Mouse (Mus musculus): Measurements from ENCODE around the gene Tbl1xr1. TPM values are rescaled to one million over a fixed set of nuclear protein-coding genes. Genes with fewer than 3 reads are reported as not detected.
A peak's percentile ranks its signal among the peaks of the same experiment; 100 is the strongest.

Gene Tbl1xr1
- total RNA-seq, 2 experiments from 2014 or later, result 96.8 to 119 TPM

- intact Hi-C loops (cut with DNase I), result no loop called here
- DNase-seq (ENCODE audit: extremely low spot score in 1 of 2, low spot score in 2 of 2), result no peak
Measured at GRCm38 (mm10) chr3:22082823-22083222, 6.4 kb downstream of the Tbl1xr1 start.

- intact Hi-C loops (cut with DNase I), result no loop called here
- DNase-seq (ENCODE audit: extremely low spot score in 1 of 2, low spot score in 2 of 2), result no peak
Measured at GRCm38 (mm10) chr3:22084222-22084996, 8.0 kb downstream of the Tbl1xr1 start.

- no peak for DNase-seq (ENCODE audit: extremely low spot score in 1 of 2, low spot score in 2 of 2)
- intact Hi-C loops (cut with DNase I), result no loop called here
Measured at GRCm38 (mm10) chr3:22089825-22090224, 13.4 kb downstream of the Tbl1xr1 start.

- intact Hi-C loops (cut with DNase I), result no loop called here
- no peak for DNase-seq (ENCODE audit: extremely low spot score in 1 of 2, low spot score in 2 of 2)
Measured at GRCm38 (mm10) chr3:22090431-22091265, 14.2 kb downstream of the Tbl1xr1 start.

- intact Hi-C loops (cut with DNase I), result no loop called here
Measured at GRCm38 (mm10) chr3:22091266-22091550, 14.8 kb downstream of the Tbl1xr1 start.

GRCm38 (mm10) chr3:22091681-22092080 is 15.2 kb downstream of the Tbl1xr1 start:
- intact Hi-C loops (cut with DNase I), result no loop called here

More at GRCm38 (mm10) chr3:22091266-22091550, 14.8 kb downstream of the Tbl1xr1 start:
- DNase-seq (ENCODE audit: extremely low spot score in 1 of 2, low spot score in 2 of 2), result no peak

GRCm38 (mm10) chr3:22092784-22093183 is 16.3 kb downstream of the Tbl1xr1 start:
- intact Hi-C loops (cut with DNase I), result no loop called here
- no peak for DNase-seq (ENCODE audit: extremely low spot score in 1 of 2, low spot score in 2 of 2)

More at GRCm38 (mm10) chr3:22091681-22092080, 15.2 kb downstream of the Tbl1xr1 start:
- DNase-seq (ENCODE audit: extremely low spot score in 1 of 2, low spot score in 2 of 2), result no peak

- no peak for DNase-seq (ENCODE audit: extremely low spot score in 1 of 2, low spot score in 2 of 2)
- intact Hi-C loops (cut with DNase I), result no loop called here
Measured at GRCm38 (mm10) chr3:22103986-22104515, 27.6 kb downstream of the Tbl1xr1 start.

GRCm38 (mm10) chr3:22105471-22105870 is 29.0 kb downstream of the Tbl1xr1 start:
- intact Hi-C loops (cut with DNase I), result no loop called here
- no peak for DNase-seq (ENCODE audit: extremely low spot score in 1 of 2, low spot score in 2 of 2)

- no peak for DNase-seq (ENCODE audit: extremely low spot score in 1 of 2, low spot score in 2 of 2)
- intact Hi-C loops (cut with DNase I), result no loop called here
Measured at GRCm38 (mm10) chr3:22108013-22108412, 31.6 kb downstream of the Tbl1xr1 start.

GRCm38 (mm10) chr3:22109651-22110050 is 33.2 kb downstream of the Tbl1xr1 start:
- no peak for DNase-seq (ENCODE audit: extremely low spot score in 1 of 2, low spot score in 2 of 2)
- intact Hi-C loops (cut with DNase I), result no loop called here

- intact Hi-C loops (cut with DNase I), result no loop called here
- no peak for DNase-seq (ENCODE audit: extremely low spot score in 1 of 2, low spot score in 2 of 2)
Measured at GRCm38 (mm10) chr3:22113773-22114172, 37.3 kb downstream of the Tbl1xr1 start.

- DNase-seq (ENCODE audit: extremely low spot score in 1 of 2, low spot score in 2 of 2), result no peak
- intact Hi-C loops (cut with DNase I), result no loop called here
Measured at GRCm38 (mm10) chr3:22115221-22115620, 38.8 kb downstream of the Tbl1xr1 start.

- intact Hi-C loops (cut with DNase I), result no loop called here
- no peak for DNase-seq (ENCODE audit: extremely low spot score in 1 of 2, low spot score in 2 of 2)
Measured at GRCm38 (mm10) chr3:22115678-22116077, 39.2 kb downstream of the Tbl1xr1 start.

GRCm38 (mm10) chr3:22116188-22116587 is 39.7 kb downstream of the Tbl1xr1 start:
- intact Hi-C loops (cut with DNase I), result no loop called here
- DNase-seq (ENCODE audit: extremely low spot score in 1 of 2, low spot score in 2 of 2), result no peak

GRCm38 (mm10) chr3:22121741-22122140 is 45.3 kb downstream of the Tbl1xr1 start:
- peak in 1 of 2 experiments; percentile 40 for DNase-seq (ENCODE audit: extremely low spot score in 1 of 2, low spot score in 2 of 2)
- intact Hi-C loops (cut with DNase I), result no loop called here

GRCm38 (mm10) chr3:22123145-22123544 is 46.7 kb downstream of the Tbl1xr1 start:
- no peak for DNase-seq (ENCODE audit: extremely low spot score in 1 of 2, low spot score in 2 of 2)
- intact Hi-C loops (cut with DNase I), result no loop called here

- DNase-seq (ENCODE audit: extremely low spot score in 1 of 2, low spot score in 2 of 2), result no peak
- intact Hi-C loops (cut with DNase I), result no loop called here
Measured at GRCm38 (mm10) chr3:22126251-22126826, 49.9 kb downstream of the Tbl1xr1 start.

GRCm38 (mm10) chr3:22131277-22131676 is 54.8 kb downstream of the Tbl1xr1 start:
- intact Hi-C loops (cut with DNase I), result no loop called here
- no peak for DNase-seq (ENCODE audit: extremely low spot score in 1 of 2, low spot score in 2 of 2)

GRCm38 (mm10) chr3:22133626-22134025 is 57.2 kb downstream of the Tbl1xr1 start:
- no peak for DNase-seq (ENCODE audit: extremely low spot score in 1 of 2, low spot score in 2 of 2)
- intact Hi-C loops (cut with DNase I), result no loop called here

All from left cerebral cortex, postnatal 10 days (tissue).